Mouse (Mus musculus): ENCODE measurements around the gene Ergic2.

GRCm38 (mm10) chr6:148142421-148142820, 69.8 kb downstream of the Ergic2 start:
- TF ChIP-seq POLR2A (IDR thresholded peaks at IDR 0.05; ENCODE audit: borderline replicate concordance, extremely low read depth, low read depth, low read length) (no peak), CTCF (IDR thresholded peaks at IDR 0.05; ENCODE audit: insufficient read depth, low read length) (no peak)
